Mouse (Mus musculus) CH12.LX (cell line): ENCODE results near the gene Stom.

Source experiments
- CHD2 ChIP-seq: IDR thresholded peaks from 2 replicates; pipeline ENCODE4 v1.6.1; 2011; ENCODE audit warnings: low read length, improper control_type of control experiment
- CTCF ChIP-seq, 2 experiments: IDR thresholded peaks in 1 of 2; conservative IDR thresholded peaks in 1 of 2; 2 replicates each; pipeline ENCODE4 v1.5.1; 2011 to 2012; ENCODE audit warnings: low read depth in 2 of 2, low read length in 2 of 2, improper control_type of control experiment in 1 of 2, inconsistent platforms in 1 of 2, mild to moderate bottlenecking in 1 of 2, moderate library complexity in 1 of 2
- EP300 ChIP-seq: IDR thresholded peaks from 2 replicates; pipeline ENCODE4 v1.6.1; 2011; ENCODE audit warnings: low read length, improper control_type of control experiment
- GABPA ChIP-seq: IDR thresholded peaks from 2 replicates; pipeline ENCODE4 v1.6.1; 2012; ENCODE audit warnings: low read depth, low read length, improper control_type of control experiment, inconsistent platforms; ENCODE audit not compliant: insufficient replicate concordance
- MAX ChIP-seq: IDR thresholded peaks from 2 replicates; pipeline ENCODE4 v1.6.1; 2011; ENCODE audit warnings: low read length, improper control_type of control experiment
- MYC ChIP-seq: IDR thresholded peaks from 2 replicates; pipeline ENCODE4 v1.6.1; 2011; ENCODE audit warnings: low read depth, mild to moderate bottlenecking, improper control_type of control experiment, low read length
- POLR2A ChIP-seq: IDR thresholded peaks from 2 replicates; pipeline ENCODE4 v1.6.1; 2011; ENCODE audit warnings: low read depth, mild to moderate bottlenecking, improper control_type of control experiment, low read length
- SMC3 ChIP-seq: IDR thresholded peaks from 2 replicates; pipeline ENCODE4 v1.6.1; 2011; ENCODE audit warnings: low read depth, low read length, improper control_type of control experiment
- TBP ChIP-seq: conservative IDR thresholded peaks from 2 replicates; pipeline ENCODE4 v1.6.1; 2011; ENCODE audit warnings: low read depth, low read length, improper control_type of control experiment
- TCF12 ChIP-seq: IDR thresholded peaks from 2 replicates; pipeline ENCODE4 v1.6.1; 2014; ENCODE audit warnings: low read depth, mild to moderate bottlenecking, inconsistent platforms, low read length, improper control_type of control experiment
- USF1 ChIP-seq: IDR thresholded peaks from 2 replicates; pipeline ENCODE4 v1.6.1; 2014; ENCODE audit warnings: low read depth, mild to moderate bottlenecking, inconsistent platforms, low read length, improper control_type of control experiment

GRCm38 (mm10) chr2:35271817-35272216, 65.0 kb downstream of the Stom start:
- no peak for TF ChIP-seq POLR2A
- no peak for TF ChIP-seq MYC
- TF ChIP-seq EP300: no peak
- TF ChIP-seq MAX: no peak
- no peak for TF ChIP-seq CTCF (conservative IDR thresholded peaks at IDR 0.05 in 1 of 2, IDR thresholded peaks at IDR 0.05 in 1 of 2; ENCODE audit: low read depth in 2 of 2, low read length in 2 of 2)
- TF ChIP-seq USF1: no peak
- no peak for TF ChIP-seq GABPA
- TF ChIP-seq TCF12: no peak
- TF ChIP-seq CHD2: no peak
- no peak for TF ChIP-seq TBP
- no peak for TF ChIP-seq SMC3
